Mouse (Mus musculus) lung, embryonic 15.5 days (tissue): ENCODE results near the gene Stx1a. TPM values are rescaled to one million over a fixed set of nuclear protein-coding genes. Genes with fewer than 3 reads are reported as not detected.

Experiments
- ATAC-seq: fragments of 200-750 bp; cut with Nextera tagmentation; 2 replicates; pipeline ENCODE4 v1.8.0; 2017; ENCODE audit warnings: moderate number of reproducible peaks, borderline replicate concordance; ENCODE audit not compliant: low FRiP score, low TSS enrichment; ENCODE audit errors: extremely low read depth
- H3K27ac ChIP-seq: fragments of 300-500 bp; sonication (generic); 2 replicates; pipeline ENCODE4 v1.5.1; 2015; ENCODE audit warnings: moderate library complexity, mild to moderate bottlenecking, inconsistent platforms
- H3K27me3 ChIP-seq: fragments of 300-500 bp; sonication (generic); 2 replicates; pipeline ENCODE4 v1.6.1; 2015; ENCODE audit warnings: inconsistent platforms
- H3K36me3 ChIP-seq: fragments of 300-500 bp; sonication (generic); 2 replicates; pipeline ENCODE4 v1.6.1; 2015; ENCODE audit warnings: inconsistent platforms
- H3K4me1 ChIP-seq: fragments of 300-500 bp; sonication (generic); 2 replicates; pipeline ENCODE4 v1.6.1; 2015; ENCODE audit warnings: inconsistent platforms
- H3K4me2 ChIP-seq: fragments of 300-500 bp; sonication (generic); 2 replicates; pipeline ENCODE4 v1.6.1; 2015; ENCODE audit warnings: inconsistent platforms, mild to moderate bottlenecking, moderate library complexity
- H3K4me3 ChIP-seq: fragments of 300-500 bp; sonication (generic); 2 replicates; pipeline ENCODE4 v1.5.1; 2015; ENCODE audit warnings: mild to moderate bottlenecking, inconsistent platforms
- H3K9ac ChIP-seq: fragments of 300-500 bp; sonication (generic); 2 replicates; pipeline ENCODE4 v1.6.1; 2015; ENCODE audit warnings: inconsistent platforms
- H3K9me3 ChIP-seq: fragments of 300-500 bp; sonication (generic); 2 replicates; pipeline ENCODE4 v1.6.1; 2016; ENCODE audit warnings: inconsistent platforms
- WGBS: fragments of 180-500 bp; shearing (Covaris S2); methylation state at CpG from one replicate; pipeline ENCODE4 v1.1.7; 2015; 5-methylcytosine and 5-hydroxymethylcytosine counted together
- polyA plus RNA-seq: library from polyadenylated mRNA; unstranded; fragments of >200 nt; fragmentation: Nextera tagmentation; extraction: Ambion mirVana; gene quantifications from 2 replicates; pipeline ENCODE4 v1.2.1, GENCODE M21; 2015

The Stx1a gene
- polyA plus RNA-seq, 1 experiment from 2014 or later = 13.2 TPM

- under 1% methylated on average over 37 of the region's 37 CpGs for WGBS
- H3K4me2 ChIP-seq = peak overlapping the region; percentile 73
Observed at GRCm38 (mm10) chr5:135009590-135010319, 13.5 kb upstream of the Stx1a start.

DNA sequence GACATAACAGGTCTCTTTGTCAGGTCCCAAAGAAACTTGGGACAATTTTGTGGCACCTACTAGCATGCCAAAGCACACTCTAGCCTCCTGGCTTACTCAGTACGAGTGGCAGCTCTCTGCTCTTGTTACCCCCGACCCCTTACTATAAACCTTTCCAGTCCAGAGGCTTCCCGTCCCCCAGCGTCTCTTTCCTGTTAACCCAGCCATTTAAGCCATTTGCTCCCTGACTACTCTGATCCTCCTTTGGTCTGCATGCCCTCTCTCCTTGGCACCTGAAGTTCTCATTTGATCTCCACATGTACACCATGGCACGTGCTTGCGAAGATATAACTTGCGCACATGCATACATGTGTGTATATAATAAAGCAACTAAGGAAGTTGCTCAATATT is 13.0 kb upstream of the Stx1a start:
- Histone ChIP-seq H3K9me3 (no peaks in the 10 kb centered on the region), H3K4me3 (peak overlapping the region; percentile 63), H3K36me3 (no peaks in the 10 kb centered on the region), H3K4me1 (peaks cover 39% of the 10 kb centered on the region), H3K4me2 (peak overlapping the region; percentile 73), H3K9ac (peak overlapping the region; percentile 57; the same call in 1 of the 2 replicates), H3K27ac (peak overlapping the region; percentile 98), H3K27me3 (no peaks in the 10 kb centered on the region)
- ATAC-seq = no peak
- WGBS = 44% methylated on average over 7 of the region's 7 CpGs

More at GRCm38 (mm10) chr5:135009590-135010319, 13.5 kb upstream of the Stx1a start:
- ATAC-seq = peak; percentile 75
- Histone ChIP-seq H3K27ac (peak overlapping the region; percentile 98), H3K9me3 (no peaks in the 10 kb centered on the region), H3K4me3 (peak overlapping the region; percentile 63), H3K27me3 (no peaks in the 10 kb centered on the region), H3K4me1 (peaks cover 37% of the 10 kb centered on the region), H3K36me3 (no peaks in the 10 kb centered on the region), H3K9ac (peak overlapping the region; percentile 57)

DNA sequence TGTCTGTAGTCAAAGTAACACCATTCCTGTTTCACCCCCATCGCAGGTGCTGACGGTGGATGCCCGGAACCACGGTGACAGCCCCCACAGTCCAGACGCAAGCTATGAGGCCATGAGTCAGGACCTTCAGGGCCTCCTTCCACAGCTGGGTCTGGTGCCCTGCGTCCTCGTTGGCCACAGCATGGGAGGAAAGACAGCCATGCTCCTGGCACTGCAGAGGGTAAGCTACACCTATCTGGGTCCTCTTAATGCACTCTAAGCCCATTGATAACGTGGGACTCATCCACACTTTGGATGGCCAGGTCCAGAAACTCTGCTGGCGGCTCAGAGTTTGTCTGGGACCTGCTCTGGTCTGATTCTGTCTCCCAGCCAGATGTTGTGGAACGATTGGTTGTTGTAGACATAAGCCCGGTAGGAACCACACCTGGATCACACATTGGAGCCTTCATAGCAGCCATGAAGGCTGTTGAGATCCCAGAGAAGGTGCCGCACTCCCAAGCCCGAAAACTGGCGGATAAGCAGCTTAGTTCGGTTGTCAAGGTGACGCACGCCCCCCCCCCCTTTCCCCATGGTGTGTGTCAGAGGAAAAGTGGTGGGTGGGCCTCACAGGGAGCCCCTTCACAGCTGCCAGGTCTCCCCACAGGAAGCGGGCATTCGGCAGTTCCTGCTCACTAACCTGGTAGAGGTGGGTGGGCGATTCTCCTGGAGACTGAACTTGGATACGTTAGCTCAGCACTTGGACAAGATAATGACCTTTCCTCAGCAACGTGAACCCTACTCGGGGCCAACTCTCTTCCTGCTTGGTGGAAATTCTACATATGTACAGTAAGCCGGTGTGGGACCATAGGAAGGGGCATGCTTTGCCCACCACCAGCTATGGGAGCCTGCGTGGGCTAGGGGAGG is 12.2 kb upstream of the Stx1a start:
- ATAC-seq = no peak
- H3K4me1 ChIP-seq = peaks cover 45% of the 10 kb centered on the region
- peak overlapping the region; percentile 98; the same call in 1 of the 2 replicates for H3K27ac ChIP-seq
- peak overlapping the region; percentile 63; the same call in 1 of the 2 replicates for H3K4me3 ChIP-seq
- H3K36me3 ChIP-seq = no peaks in the 10 kb centered on the region
- no peak overlapping the region for H3K9ac ChIP-seq
- H3K9me3 ChIP-seq = no peaks in the 10 kb centered on the region
- H3K27me3 ChIP-seq = no peaks in the 10 kb centered on the region
- H3K4me2 ChIP-seq = peak overlapping the region; percentile 73; the same call in 1 of the 2 replicates
- 79% methylated on average over 25 of the region's 25 CpGs for WGBS

- H3K4me3 ChIP-seq = peak overlapping the region; percentile 24
- H3K27me3 ChIP-seq = no peaks in the 10 kb centered on the region
- H3K27ac ChIP-seq = peak overlapping the region; percentile 61
- no peaks in the 10 kb centered on the region for H3K36me3 ChIP-seq
- peak overlapping the region; percentile 22; the same call in 1 of the 2 replicates for H3K9ac ChIP-seq
- 34% methylated on average over 26 of the region's 26 CpGs for WGBS
- peaks cover 45% of the 10 kb centered on the region for H3K4me1 ChIP-seq
- H3K4me2 ChIP-seq = peak overlapping the region; percentile 45
- ATAC-seq = no peak
- H3K9me3 ChIP-seq = no peaks in the 10 kb centered on the region
Observed at GRCm38 (mm10) chr5:135011809-135012613, 11.3 kb upstream of the Stx1a start.

- peak overlapping the region; percentile 22; the same call in 1 of the 2 replicates for H3K9ac ChIP-seq
- peaks cover 44% of the 10 kb centered on the region for H3K4me1 ChIP-seq
- no peaks in the 10 kb centered on the region for H3K9me3 ChIP-seq
- peak overlapping the region; percentile 39; the same call in 1 of the 2 replicates for H3K27ac ChIP-seq
- 7% methylated on average over 16 of the region's 16 CpGs for WGBS
- no peaks in the 10 kb centered on the region for H3K27me3 ChIP-seq
- H3K4me2 ChIP-seq = peak overlapping the region; percentile 45
- H3K4me3 ChIP-seq = peak overlapping the region; percentile 24
- H3K36me3 ChIP-seq = no peaks in the 10 kb centered on the region
- ATAC-seq = no peak
Observed at GRCm38 (mm10) chr5:135012671-135013441, 10.4 kb upstream of the Stx1a start.

GRCm38 (mm10) chr5:135015497-135015896 is 7.8 kb upstream of the Stx1a start:
- Histone ChIP-seq H3K4me3 (no peak overlapping the region), H3K9me3 (no peaks in the 10 kb centered on the region), H3K4me1 (peaks cover 35% of the 10 kb centered on the region), H3K27me3 (no peaks in the 10 kb centered on the region), H3K27ac (no peak overlapping the region), H3K36me3 (no peaks in the 10 kb centered on the region), H3K4me2 (no peak overlapping the region), H3K9ac (no peak overlapping the region)
- 12% methylated on average over 7 of the region's 7 CpGs for WGBS
- no peak for ATAC-seq

DNA sequence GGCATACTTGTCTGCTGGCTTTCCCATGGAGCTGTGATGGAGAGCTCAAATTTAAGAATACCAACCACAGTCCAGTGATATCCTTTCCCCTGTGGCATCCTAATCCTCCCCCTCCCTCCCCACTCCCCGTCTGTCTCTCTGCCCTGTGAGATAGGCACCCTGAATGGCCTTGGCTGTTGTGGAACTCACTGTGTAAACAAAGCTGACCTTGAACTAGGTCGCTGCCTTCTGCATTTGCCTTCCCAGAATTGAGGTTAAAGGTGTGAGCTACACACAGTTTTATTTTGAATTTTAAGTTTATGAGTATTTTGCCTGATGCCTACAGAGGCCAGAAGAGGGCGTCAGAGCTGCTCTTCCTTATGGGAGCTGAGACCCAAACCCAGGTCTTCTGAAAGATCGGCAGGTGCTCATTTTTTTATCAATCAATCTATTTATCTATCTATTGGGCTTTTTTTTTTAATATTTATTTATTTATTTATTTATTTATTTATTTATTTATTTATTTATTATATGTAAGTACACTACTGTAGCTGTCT is 7.0 kb upstream of the Stx1a start:
- H3K27ac ChIP-seq = no peak overlapping the region
- no peaks in the 10 kb centered on the region for H3K9me3 ChIP-seq
- peaks cover 31% of the 10 kb centered on the region for H3K4me1 ChIP-seq
- H3K36me3 ChIP-seq = no peaks in the 10 kb centered on the region
- H3K4me2 ChIP-seq = no peak overlapping the region
- no peaks in the 10 kb centered on the region for H3K27me3 ChIP-seq
- no peak overlapping the region for H3K4me3 ChIP-seq
- no peak overlapping the region for H3K9ac ChIP-seq
- 40% methylated on average over 4 of the region's 4 CpGs for WGBS
- ATAC-seq = no peak

- ATAC-seq = peak; percentile 55
- H3K4me1 ChIP-seq = peaks cover 48% of the 10 kb centered on the region
- H3K9me3 ChIP-seq = no peaks in the 10 kb centered on the region
- WGBS = 18% methylated on average over 6 of the region's 6 CpGs
- H3K4me3 ChIP-seq = no peak overlapping the region
- no peaks in the 10 kb centered on the region for H3K36me3 ChIP-seq
- no peak overlapping the region for H3K9ac ChIP-seq
- H3K4me2 ChIP-seq = no peak overlapping the region
- H3K27me3 ChIP-seq = no peaks in the 10 kb centered on the region
- peak overlapping the region; percentile 70 for H3K27ac ChIP-seq
Observed at GRCm38 (mm10) chr5:135021814-135022213, 1.5 kb upstream of the Stx1a start.

DNA sequence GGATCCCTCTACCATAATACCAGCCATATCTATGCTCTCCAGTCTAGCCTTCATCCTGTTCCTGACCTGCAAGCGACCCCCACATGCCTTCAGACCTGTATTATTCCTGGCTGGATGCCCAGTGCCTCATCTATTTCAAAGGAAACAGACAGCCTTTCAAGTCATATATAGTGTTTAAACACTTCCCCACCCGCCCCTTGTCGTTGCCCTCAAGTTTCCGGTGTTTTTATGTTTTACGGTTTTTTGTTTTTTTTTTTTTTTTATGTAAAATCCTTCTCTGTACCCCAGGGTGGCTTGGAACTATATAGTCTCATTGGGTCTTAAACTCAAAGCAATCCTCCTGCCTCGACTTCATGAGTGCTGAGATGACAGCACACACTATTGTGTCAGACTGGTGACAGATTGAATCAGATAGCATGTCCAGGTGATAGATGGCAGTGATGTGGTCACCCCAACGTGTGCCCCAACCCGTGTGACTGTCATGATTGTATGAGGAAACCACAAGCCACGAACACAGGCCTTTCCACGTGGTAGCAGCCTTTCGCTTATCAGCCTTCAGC is 1.5 kb downstream of the Stx1a start:
- Histone ChIP-seq H3K4me1 (peaks cover 57% of the 10 kb centered on the region), H3K4me3 (peak overlapping the region; percentile 66), H3K4me2 (peak overlapping the region; percentile 79), H3K9me3 (no peaks in the 10 kb centered on the region), H3K36me3 (no peaks in the 10 kb centered on the region), H3K27ac (no peak overlapping the region), H3K9ac (no peak overlapping the region), H3K27me3 (no peaks in the 10 kb centered on the region)
- no peak for ATAC-seq
- WGBS = 15% methylated on average over 11 of the region's 11 CpGs

DNA sequence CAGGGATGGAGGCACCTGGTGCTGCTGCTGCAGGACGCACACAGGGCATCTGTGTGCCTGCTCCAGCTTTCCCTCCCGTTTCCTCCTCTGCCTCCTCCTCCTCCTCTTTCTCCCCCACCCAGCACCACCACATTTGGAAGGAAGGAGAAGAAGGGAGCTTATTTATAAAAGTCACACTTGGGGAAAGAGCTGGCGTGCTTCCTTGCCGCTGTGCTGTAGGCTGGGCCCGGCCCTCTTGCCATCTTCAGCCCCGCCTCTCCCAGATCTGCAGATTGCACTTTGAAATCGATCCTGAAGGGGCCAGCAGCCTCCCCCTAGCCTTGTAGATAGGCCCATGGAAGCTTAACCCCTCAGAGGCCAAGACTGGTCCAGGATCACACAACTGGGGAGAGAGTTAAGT is 2.6 kb downstream of the Stx1a start:
- Histone ChIP-seq H3K9me3 (no peaks in the 10 kb centered on the region), H3K36me3 (no peaks in the 10 kb centered on the region), H3K9ac (no peak overlapping the region), H3K27me3 (no peaks in the 10 kb centered on the region), H3K27ac (no peak overlapping the region), H3K4me3 (no peak overlapping the region), H3K4me1 (peaks cover 57% of the 10 kb centered on the region), H3K4me2 (peak overlapping the region; percentile 79)
- 15% methylated on average over 7 of the region's 7 CpGs for WGBS
- no peak for ATAC-seq
